Mouse (Mus musculus): Measurements from ENCODE around the gene Elovl7. TPM values are rescaled to one million over a fixed set of nuclear protein-coding genes. Genes with fewer than 3 reads are reported as not detected.
A peak's percentile ranks its signal among the peaks of the same experiment; 100 is the strongest.

The Elovl7 gene
- polyA plus RNA-seq, 1 experiment from 2014 or later, result 28.4 TPM

GRCm38 (mm10) chr13:108303841-108304240, 89.6 kb downstream of the Elovl7 start:
- no peak for ATAC-seq (ENCODE audit: insufficient read depth, low FRiP score)
- WGBS, result 40% methylated on average over 1 of the region's 1 CpGs
- H3K27me3 ChIP-seq (ENCODE audit: control insufficient read depth, insufficient read depth, low read length), result no peaks in the 10 kb centered on the region

GRCm38 (mm10) chr13:108304680-108305079, 90.5 kb downstream of the Elovl7 start:
- WGBS, result 41% methylated on average over 2 of the region's 2 CpGs

More at GRCm38 (mm10) chr13:108303841-108304240, 89.6 kb downstream of the Elovl7 start:
- no peaks in the 10 kb centered on the region for H3K9me3 ChIP-seq (replicated peaks; ENCODE audit: control insufficient read depth, low read length)
- 0 out of 2 replicates have a peak, but pooled peaks cover 3% of the 10 kb centered on the region for H3K4me1 ChIP-seq (ENCODE audit: control insufficient read depth, insufficient read depth, low read length)
- H3K9ac ChIP-seq (ENCODE audit: low read length), result no peak overlapping the region
- H3K36me3 ChIP-seq (ENCODE audit: control insufficient read depth, insufficient read depth, low read length), result no peaks in the 10 kb centered on the region
- no peak overlapping the region for H3K4me3 ChIP-seq (replicated peaks; ENCODE audit: low read length)
- H3K4me2 ChIP-seq (ENCODE audit: low read depth, low read length), result no peak overlapping the region
- H3K27ac ChIP-seq (ENCODE audit: low read length), result no peak overlapping the region

GRCm38 (mm10) chr13:108315702-108316486, 101.7 kb downstream of the Elovl7 start, which contains the start of gene Depdc1b:
Gene Depdc1b, plus strand, starts transcription at chr13:108316332.
- no peaks in the 10 kb centered on the region for H3K27me3 ChIP-seq (ENCODE audit: control insufficient read depth, insufficient read depth, low read length)
- H3K4me1 ChIP-seq (ENCODE audit: control insufficient read depth, insufficient read depth, low read length), result peaks cover 11% of the 10 kb centered on the region; the same call in 1 of the 2 replicates
- peak within 1 kb of the TSS; percentile 93 for H3K4me2 ChIP-seq (ENCODE audit: low read depth, low read length)
- H3K9ac ChIP-seq (ENCODE audit: low read length), result peak within 1 kb of the TSS; percentile 79
- no peaks in the 10 kb centered on the region for H3K36me3 ChIP-seq (ENCODE audit: control insufficient read depth, insufficient read depth, low read length)
- H3K27ac ChIP-seq (ENCODE audit: low read length), result peak within 1 kb of the TSS; percentile 69; the same call in 1 of the 2 replicates
- peak within 1 kb of the TSS; percentile 75 for H3K4me3 ChIP-seq (replicated peaks; ENCODE audit: low read length)
- peaks cover 3% of the 10 kb centered on the region; the same call in 1 of the 2 replicates for H3K9me3 ChIP-seq (replicated peaks; ENCODE audit: control insufficient read depth, low read length)
- under 1% methylated on average over 48 of the region's 48 CpGs for WGBS
- ATAC-seq (ENCODE audit: insufficient read depth, low FRiP score), result peak; percentile 97

More at GRCm38 (mm10) chr13:108304680-108305079, 90.5 kb downstream of the Elovl7 start:
- Histone ChIP-seq H3K27me3 (ENCODE audit: control insufficient read depth, insufficient read depth, low read length) (no peaks in the 10 kb centered on the region), H3K4me3 (replicated peaks; ENCODE audit: low read length) (no peak overlapping the region), H3K9me3 (replicated peaks; ENCODE audit: control insufficient read depth, low read length) (no peaks in the 10 kb centered on the region), H3K4me1 (ENCODE audit: control insufficient read depth, insufficient read depth, low read length) (0 out of 2 replicates have a peak, but pooled peaks cover 3% of the 10 kb centered on the region), H3K36me3 (ENCODE audit: control insufficient read depth, insufficient read depth, low read length) (no peaks in the 10 kb centered on the region), H3K27ac (ENCODE audit: low read length) (no peak overlapping the region), H3K9ac (ENCODE audit: low read length) (no peak overlapping the region), H3K4me2 (ENCODE audit: low read depth, low read length) (no peak overlapping the region)
- no peak for ATAC-seq (ENCODE audit: insufficient read depth, low FRiP score)

- no peaks in the 10 kb centered on the region for H3K27me3 ChIP-seq (ENCODE audit: control insufficient read depth, insufficient read depth, low read length)
- ATAC-seq (ENCODE audit: insufficient read depth, low FRiP score), result peak; percentile 62
- peak overlapping the region; percentile 75 for H3K4me3 ChIP-seq (replicated peaks; ENCODE audit: low read length)
- WGBS, result under 1% methylated on average over 32 of the region's 32 CpGs
- H3K9me3 ChIP-seq (replicated peaks; ENCODE audit: control insufficient read depth, low read length), result peaks cover 3% of the 10 kb centered on the region; the same call in 1 of the 2 replicates
- H3K4me1 ChIP-seq (ENCODE audit: control insufficient read depth, insufficient read depth, low read length), result peaks cover 11% of the 10 kb centered on the region; the same call in 1 of the 2 replicates
- no peak overlapping the region; the same call in 1 of the 2 replicates for H3K27ac ChIP-seq (ENCODE audit: low read length)
- peak overlapping the region; percentile 93 for H3K4me2 ChIP-seq (ENCODE audit: low read depth, low read length)
- peak overlapping the region; percentile 77 for H3K9ac ChIP-seq (ENCODE audit: low read length)
- no peaks in the 10 kb centered on the region for H3K36me3 ChIP-seq (ENCODE audit: control insufficient read depth, insufficient read depth, low read length)
Observed at GRCm38 (mm10) chr13:108316487-108316903, 102.3 kb downstream of the Elovl7 start.

- H3K9me3 ChIP-seq (replicated peaks; ENCODE audit: control insufficient read depth, low read length), result peaks cover 3% of the 10 kb centered on the region; the same call in 1 of the 2 replicates
- no peak overlapping the region for H3K27ac ChIP-seq (ENCODE audit: low read length)
- H3K36me3 ChIP-seq (ENCODE audit: control insufficient read depth, insufficient read depth, low read length), result no peaks in the 10 kb centered on the region
- H3K4me1 ChIP-seq (ENCODE audit: control insufficient read depth, insufficient read depth, low read length), result peaks cover 11% of the 10 kb centered on the region; the same call in 1 of the 2 replicates
- no peak overlapping the region for H3K9ac ChIP-seq (ENCODE audit: low read length)
- peak overlapping the region; percentile 93; the same call in 1 of the 2 replicates for H3K4me2 ChIP-seq (ENCODE audit: low read depth, low read length)
- peak overlapping the region; percentile 75 for H3K4me3 ChIP-seq (replicated peaks; ENCODE audit: low read length)
- no peaks in the 10 kb centered on the region for H3K27me3 ChIP-seq (ENCODE audit: control insufficient read depth, insufficient read depth, low read length)
- ATAC-seq (ENCODE audit: insufficient read depth, low FRiP score), result no peak
- WGBS, result 90% methylated on average over 2 of the region's 2 CpGs
Observed at GRCm38 (mm10) chr13:108317414-108317813, 103.2 kb downstream of the Elovl7 start.

- Histone ChIP-seq H3K36me3 (ENCODE audit: control insufficient read depth, insufficient read depth, low read length) (no peaks in the 10 kb centered on the region), H3K9ac (ENCODE audit: low read length) (no peak overlapping the region), H3K4me3 (replicated peaks; ENCODE audit: low read length) (no peak overlapping the region), H3K4me1 (ENCODE audit: control insufficient read depth, insufficient read depth, low read length) (peaks cover 11% of the 10 kb centered on the region; the same call in 1 of the 2 replicates), H3K27me3 (ENCODE audit: control insufficient read depth, insufficient read depth, low read length) (no peaks in the 10 kb centered on the region), H3K9me3 (replicated peaks; ENCODE audit: control insufficient read depth, low read length) (peaks cover 3% of the 10 kb centered on the region; the same call in 1 of the 2 replicates), H3K4me2 (ENCODE audit: low read depth, low read length) (no peak overlapping the region), H3K27ac (ENCODE audit: low read length) (no peak overlapping the region)
- no peak for ATAC-seq (ENCODE audit: insufficient read depth, low FRiP score)
- WGBS, result 87% methylated on average over 8 of the region's 8 CpGs
Observed at GRCm38 (mm10) chr13:108319028-108319427, 104.8 kb downstream of the Elovl7 start.

GRCm38 (mm10) chr13:108320216-108320615, 106.0 kb downstream of the Elovl7 start:
- peaks cover 11% of the 10 kb centered on the region; the same call in 1 of the 2 replicates for H3K4me1 ChIP-seq (ENCODE audit: control insufficient read depth, insufficient read depth, low read length)
- H3K4me2 ChIP-seq (ENCODE audit: low read depth, low read length), result no peak overlapping the region
- no peak overlapping the region for H3K4me3 ChIP-seq (replicated peaks; ENCODE audit: low read length)
- ATAC-seq (ENCODE audit: insufficient read depth, low FRiP score), result no peak
- no peak overlapping the region for H3K9ac ChIP-seq (ENCODE audit: low read length)
- no peaks in the 10 kb centered on the region for H3K36me3 ChIP-seq (ENCODE audit: control insufficient read depth, insufficient read depth, low read length)
- H3K27ac ChIP-seq (ENCODE audit: low read length), result no peak overlapping the region
- 88% methylated on average over 8 of the region's 8 CpGs for WGBS
- H3K9me3 ChIP-seq (replicated peaks; ENCODE audit: control insufficient read depth, low read length), result peaks cover 3% of the 10 kb centered on the region; the same call in 1 of the 2 replicates
- no peaks in the 10 kb centered on the region for H3K27me3 ChIP-seq (ENCODE audit: control insufficient read depth, insufficient read depth, low read length)

- H3K27ac ChIP-seq (ENCODE audit: low read length), result no peak overlapping the region
- H3K9ac ChIP-seq (ENCODE audit: low read length), result no peak overlapping the region
- no peaks in the 10 kb centered on the region for H3K27me3 ChIP-seq (ENCODE audit: control insufficient read depth, insufficient read depth, low read length)
- no peak for ATAC-seq (ENCODE audit: insufficient read depth, low FRiP score)
- no peak overlapping the region for H3K4me3 ChIP-seq (replicated peaks; ENCODE audit: low read length)
- H3K36me3 ChIP-seq (ENCODE audit: control insufficient read depth, insufficient read depth, low read length), result no peaks in the 10 kb centered on the region
- peaks cover 3% of the 10 kb centered on the region; the same call in 1 of the 2 replicates for H3K9me3 ChIP-seq (replicated peaks; ENCODE audit: control insufficient read depth, low read length)
- H3K4me2 ChIP-seq (ENCODE audit: low read depth, low read length), result no peak overlapping the region
- WGBS, result 78% methylated on average over 2 of the region's 2 CpGs
- H3K4me1 ChIP-seq (ENCODE audit: control insufficient read depth, insufficient read depth, low read length), result no peaks in the 10 kb centered on the region; the same call in 1 of the 2 replicates
Observed at GRCm38 (mm10) chr13:108322466-108322865, 108.3 kb downstream of the Elovl7 start.

GRCm38 (mm10) chr13:108323317-108323716, 109.1 kb downstream of the Elovl7 start:
- H3K9me3 ChIP-seq (replicated peaks; ENCODE audit: control insufficient read depth, low read length), result no peaks in the 10 kb centered on the region
- no peaks in the 10 kb centered on the region for H3K27me3 ChIP-seq (ENCODE audit: control insufficient read depth, insufficient read depth, low read length)
- no peak overlapping the region for H3K9ac ChIP-seq (ENCODE audit: low read length)
- 90% methylated on average over 2 of the region's 2 CpGs for WGBS
- H3K4me1 ChIP-seq (ENCODE audit: control insufficient read depth, insufficient read depth, low read length), result no peaks in the 10 kb centered on the region
- H3K4me3 ChIP-seq (replicated peaks; ENCODE audit: low read length), result no peak overlapping the region
- H3K27ac ChIP-seq (ENCODE audit: low read length), result no peak overlapping the region
- H3K36me3 ChIP-seq (ENCODE audit: control insufficient read depth, insufficient read depth, low read length), result no peaks in the 10 kb centered on the region
- ATAC-seq (ENCODE audit: insufficient read depth, low FRiP score), result no peak
- H3K4me2 ChIP-seq (ENCODE audit: low read depth, low read length), result no peak overlapping the region

Data from stomach, embryonic 16.5 days (tissue).